Mouse (Mus musculus): ENCODE results near the gene Gm21761.
"Not testable (repeated sequence)": the region's sequence is repeated elsewhere in the genome, so short reads cannot be mapped to it uniquely, and the experiment has no call there.

DNA sequence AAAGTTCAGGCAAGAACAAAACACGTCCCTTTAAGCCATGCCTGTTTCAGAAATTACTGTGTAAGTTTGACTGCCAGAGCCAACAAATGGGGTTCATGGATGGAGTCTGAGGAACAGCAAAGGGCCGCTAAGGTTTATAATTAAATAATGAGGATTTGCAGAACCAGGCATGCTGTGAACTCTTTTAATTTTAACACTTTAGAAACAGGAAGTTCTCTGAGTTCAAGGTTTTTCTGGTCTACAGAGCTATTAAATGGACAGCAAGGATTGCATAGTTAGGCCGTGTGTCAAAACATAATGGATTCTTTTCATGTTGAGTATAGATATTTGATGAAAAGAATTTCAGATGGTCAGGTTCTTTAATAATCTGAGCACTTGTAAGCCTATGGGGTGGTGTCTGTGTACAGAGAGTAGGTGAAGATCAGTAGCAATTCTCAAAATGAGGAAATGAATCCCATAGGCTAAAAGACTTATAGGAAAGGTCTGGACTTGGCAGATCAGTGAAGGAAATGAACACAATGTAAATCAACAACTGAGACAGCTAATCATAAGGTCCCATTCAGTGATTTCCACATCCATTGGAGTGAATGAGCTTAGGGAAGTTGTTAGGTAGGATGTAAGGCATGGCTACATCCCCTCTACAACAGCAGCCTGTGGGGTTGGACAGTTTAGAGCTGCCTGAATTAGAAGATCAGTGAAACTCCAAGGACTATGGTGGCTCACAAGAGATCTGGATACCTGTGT lies 4.3 kb downstream of the Gm21761 start:
- not testable (repeated sequence) for TF ChIP-seq CTCF (IDR thresholded peaks at IDR 0.05; ENCODE audit: low read depth, low read length); POLR2A (IDR thresholded peaks at IDR 0.05; ENCODE audit: insufficient read depth, low read length); EP300 (IDR thresholded peaks at IDR 0.05; ENCODE audit: insufficient read depth, low read depth, low read length)
